Mouse (Mus musculus) small intestine, adult 2 months (tissue): ENCODE results near the gene Grm4. TPM values are rescaled to one million over a fixed set of nuclear protein-coding genes. Genes with fewer than 3 reads are reported as not detected.

ENCODE experiments used
- H3K27ac ChIP-seq: fragments of 200-500 bp; 2 replicates; pipeline ENCODE4 v1.5.1; 2012; ENCODE audit warnings: low read depth, low read length, control low read depth, inconsistent platforms; ENCODE audit not compliant: insufficient read depth
- H3K27me3 ChIP-seq: fragments of 200-500 bp; 2 replicates; pipeline ENCODE4 v1.6.1; 2012; ENCODE audit warnings: mild to moderate bottlenecking, moderate library complexity, low read length, inconsistent platforms; ENCODE audit not compliant: control insufficient read depth, insufficient read depth
- H3K36me3 ChIP-seq: fragments of 200-500 bp; 2 replicates; pipeline ENCODE4 v1.6.1; 2012; ENCODE audit warnings: mild to moderate bottlenecking, low read length, control low read depth, inconsistent platforms; ENCODE audit not compliant: control insufficient read depth, insufficient read depth
- H3K4me1 ChIP-seq: fragments of 200-500 bp; 2 replicates; pipeline ENCODE4 v1.6.1; 2012; ENCODE audit warnings: low read length, inconsistent platforms, mixed read lengths; ENCODE audit not compliant: control insufficient read depth, insufficient read depth, insufficient read length
- H3K4me3 ChIP-seq: fragments of 200-500 bp; 2 replicates; pipeline ENCODE4 v1.5.1; 2012; ENCODE audit warnings: low read depth, mild to moderate bottlenecking, control low read depth, inconsistent platforms, low read length, moderate library complexity
- CTCF ChIP-seq: fragments of 200-500 bp; IDR thresholded peaks from 2 replicates; pipeline ENCODE4 v1.5.1; 2012; ENCODE audit warnings: low read depth, mild to moderate bottlenecking, control low read depth, inconsistent platforms, low read length, moderate library complexity, mixed read lengths; ENCODE audit not compliant: insufficient replicate concordance, insufficient read length; ENCODE audit errors: extremely low read depth
- POLR2A ChIP-seq: fragments of 200-500 bp; IDR thresholded peaks from 2 replicates; pipeline ENCODE4 v1.6.1; 2012; ENCODE audit warnings: low read depth, mild to moderate bottlenecking, control low read depth, inconsistent platforms, low read length, moderate library complexity
- WGBS: fragments of 180-500 bp; shearing (Covaris S2); methylation state at CpG from one replicate; pipeline ENCODE4 v1.1.7; 2018; 5-methylcytosine and 5-hydroxymethylcytosine counted together
- polyA plus RNA-seq: library from polyadenylated mRNA; depleted of rRNA; stranded (reverse); fragments of >200 nt; gene quantifications from 2 replicates; pipeline ENCODE4 v1.2.3, GENCODE M21; 2012

Gene Grm4
- polyA plus RNA-seq, 1 experiment, result 4.1 TPM

GRCm38 (mm10) chr17:27534718-27535117 lies 13.5 kb upstream of the Grm4 start:
- Histone ChIP-seq H3K4me1 (no peaks in the 10 kb centered on the region; the same call in 1 of the 2 replicates), H3K36me3 (no peaks in the 10 kb centered on the region), H3K4me3 (no peak overlapping the region), H3K27ac (no peak overlapping the region), H3K27me3 (no peaks in the 10 kb centered on the region)
- WGBS, result 6% methylated on average over 10 of the region's 10 CpGs
- TF ChIP-seq POLR2A (no peak), CTCF (peak; percentile 98)

- WGBS, result 91% methylated on average over 3 of the region's 3 CpGs
- H3K36me3 ChIP-seq, result no peaks in the 10 kb centered on the region
- no peak overlapping the region for H3K27ac ChIP-seq
- no peak overlapping the region for H3K4me3 ChIP-seq
- no peaks in the 10 kb centered on the region for H3K27me3 ChIP-seq
- TF ChIP-seq CTCF (peak; percentile 13; the same call in 1 of the 2 replicates), POLR2A (no peak)
- H3K4me1 ChIP-seq, result no peaks in the 10 kb centered on the region; the same call in 1 of the 2 replicates
Measured at GRCm38 (mm10) chr17:27533354-27533753, 12.2 kb upstream of the Grm4 start.

DNA sequence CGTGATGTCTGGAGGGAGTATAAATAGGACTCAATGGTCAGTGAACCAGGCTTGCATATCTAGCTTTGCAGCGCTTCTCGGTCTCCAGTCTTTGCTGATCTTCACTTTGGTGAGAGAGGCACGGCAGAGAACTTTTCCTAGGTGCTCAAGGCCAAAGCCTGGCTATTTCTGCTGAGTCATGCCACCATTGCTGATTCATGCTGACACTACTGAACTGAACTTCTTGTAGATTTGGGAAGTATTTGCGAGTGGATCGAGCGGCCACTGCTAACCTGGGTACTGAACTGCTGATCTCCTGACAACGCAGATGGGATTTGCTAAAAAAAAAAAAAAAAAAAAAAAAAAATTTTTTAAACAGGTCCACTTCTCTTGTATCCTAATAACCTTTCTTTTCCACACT lies 10.9 kb upstream of the Grm4 start:
- no peaks in the 10 kb centered on the region for H3K27me3 ChIP-seq
- no peaks in the 10 kb centered on the region for H3K36me3 ChIP-seq
- 77% methylated on average over 8 of the region's 8 CpGs for WGBS
- no peak overlapping the region for H3K4me3 ChIP-seq
- no peaks in the 10 kb centered on the region; the same call in 1 of the 2 replicates for H3K4me1 ChIP-seq
- no peak overlapping the region for H3K27ac ChIP-seq
- TF ChIP-seq CTCF (no peak), POLR2A (no peak)

DNA sequence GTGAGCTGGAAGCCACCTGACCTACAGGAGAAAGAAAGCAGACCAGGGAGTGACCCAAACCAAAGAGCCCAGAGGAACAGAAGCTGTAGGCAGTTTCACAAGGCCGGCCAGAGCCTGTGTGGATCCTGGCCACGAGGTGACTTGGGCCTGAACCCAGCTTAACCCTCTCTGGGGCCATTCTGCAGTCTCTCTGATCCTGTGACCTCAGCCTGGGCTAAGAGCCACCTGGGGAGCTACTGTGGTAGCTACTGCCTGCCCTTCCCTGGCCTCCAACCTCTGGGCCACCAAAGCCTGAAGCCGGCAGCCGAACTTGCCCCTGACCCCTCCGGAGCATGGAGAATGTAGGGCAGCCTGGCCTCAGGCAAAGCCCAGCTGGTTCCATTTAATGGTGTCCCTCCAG lies 7.6 kb upstream of the Grm4 start:
- no peaks in the 10 kb centered on the region for H3K36me3 ChIP-seq
- 75% methylated on average over 5 of the region's 5 CpGs for WGBS
- H3K27me3 ChIP-seq, result no peaks in the 10 kb centered on the region
- no peaks in the 10 kb centered on the region for H3K4me1 ChIP-seq
- TF ChIP-seq CTCF, result no peak
- no peak for TF ChIP-seq POLR2A
- no peak overlapping the region for H3K4me3 ChIP-seq
- H3K27ac ChIP-seq, result no peak overlapping the region

- Histone ChIP-seq H3K4me1 (no peaks in the 10 kb centered on the region), H3K27me3 (no peaks in the 10 kb centered on the region), H3K4me3 (no peak overlapping the region), H3K27ac (no peak overlapping the region), H3K36me3 (no peaks in the 10 kb centered on the region)
- 49% methylated on average over 8 of the region's 8 CpGs for WGBS
- TF ChIP-seq CTCF, result no peak
- TF ChIP-seq POLR2A, result no peak
Measured at GRCm38 (mm10) chr17:27528030-27528429, 6.8 kb upstream of the Grm4 start.

DNA sequence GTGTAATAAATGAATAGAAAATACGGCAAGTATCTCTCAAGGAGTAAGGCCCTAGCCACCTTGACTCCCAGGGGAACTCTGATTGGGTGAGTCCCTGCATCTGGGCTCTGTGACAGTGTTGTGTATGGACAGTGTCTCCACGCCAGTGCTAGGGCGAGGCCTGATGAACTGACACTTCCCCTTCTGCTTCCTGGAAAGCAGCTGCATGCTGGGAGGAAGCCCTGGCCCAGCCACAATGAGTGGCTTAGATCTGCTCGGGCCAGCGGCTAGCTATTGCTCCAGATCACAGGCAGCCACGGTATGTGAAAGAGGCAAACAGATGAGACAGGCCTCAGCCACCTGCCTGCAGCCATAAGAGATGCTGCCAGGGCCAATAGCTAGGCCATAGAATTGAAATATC lies 6.0 kb upstream of the Grm4 start:
- no peak for TF ChIP-seq POLR2A
- no peak for TF ChIP-seq CTCF
- Histone ChIP-seq H3K4me1 (no peaks in the 10 kb centered on the region), H3K27ac (no peak overlapping the region), H3K4me3 (no peak overlapping the region), H3K27me3 (no peaks in the 10 kb centered on the region), H3K36me3 (no peaks in the 10 kb centered on the region)
- 67% methylated on average over 6 of the region's 6 CpGs for WGBS

GRCm38 (mm10) chr17:27523121-27523520 lies 1.9 kb upstream of the Grm4 start:
- Histone ChIP-seq H3K27me3 (peaks cover 3% of the 10 kb centered on the region), H3K4me3 (no peak overlapping the region), H3K27ac (no peak overlapping the region), H3K36me3 (no peaks in the 10 kb centered on the region), H3K4me1 (no peaks in the 10 kb centered on the region)
- TF ChIP-seq POLR2A (no peak), CTCF (no peak)
- WGBS, result 73% methylated on average over 7 of the region's 7 CpGs

GRCm38 (mm10) chr17:27520557-27520956 lies 646 bp downstream of the Grm4 start:
- Histone ChIP-seq H3K4me3 (no peak overlapping the region), H3K36me3 (no peaks in the 10 kb centered on the region), H3K27ac (no peak overlapping the region), H3K4me1 (no peaks in the 10 kb centered on the region), H3K27me3 (peaks cover 3% of the 10 kb centered on the region)
- WGBS, result 1% methylated on average over 27 of the region's 27 CpGs
- TF ChIP-seq POLR2A, result no peak
- peak; percentile 85 for TF ChIP-seq CTCF
